Mouse (Mus musculus) hindbrain, embryonic 12.5 days (tissue): Measurements from ENCODE around the gene Ica1. TPM values are rescaled to one million over a fixed set of nuclear protein-coding genes. Genes with fewer than 3 reads are reported as not detected.

ENCODE experiments used
- ATAC-seq: fragments of 200-750 bp; cut with Nextera tagmentation; 2 replicates; pipeline ENCODE4 v1.8.0; 2017; ENCODE audit warnings: moderate TSS enrichment; ENCODE audit not compliant: low FRiP score
- H3K27ac ChIP-seq: fragments of 300-500 bp; sonication (generic); 2 replicates; pipeline ENCODE4 v1.5.1; 2016; ENCODE audit warnings: mild to moderate bottlenecking
- H3K27me3 ChIP-seq: fragments of 300-500 bp; sonication (generic); 2 replicates; pipeline ENCODE4 v1.6.1; 2016; ENCODE audit warnings: mild to moderate bottlenecking
- H3K36me3 ChIP-seq: fragments of 300-500 bp; sonication (generic); 2 replicates; pipeline ENCODE4 v1.6.1; 2016; ENCODE audit warnings: mild to moderate bottlenecking
- H3K4me1 ChIP-seq: fragments of 300-500 bp; sonication (generic); 2 replicates; pipeline ENCODE4 v1.6.1; 2016
- H3K4me2 ChIP-seq: fragments of 300-500 bp; sonication (generic); replicated peaks from 2 replicates; pipeline ENCODE4 v1.6.1; 2016; ENCODE audit warnings: mild to moderate bottlenecking
- H3K4me3 ChIP-seq: fragments of 300-500 bp; sonication (generic); 2 replicates; pipeline ENCODE4 v1.5.1; 2016; ENCODE audit warnings: mild to moderate bottlenecking
- H3K9ac ChIP-seq: fragments of 300-500 bp; sonication (generic); 2 replicates; pipeline ENCODE4 v1.6.1; 2016; ENCODE audit warnings: mild to moderate bottlenecking, moderate library complexity
- H3K9me3 ChIP-seq: fragments of 300-500 bp; sonication (generic); replicated peaks from 2 replicates; pipeline ENCODE4 v1.6.1; 2016; ENCODE audit warnings: mild to moderate bottlenecking
- WGBS: fragments of 180-500 bp; shearing (Covaris S2); methylation state at CpG from one replicate; pipeline ENCODE4 v1.1.7; 2016; 5-methylcytosine and 5-hydroxymethylcytosine counted together
- polyA plus RNA-seq: library from polyadenylated mRNA; unstranded; fragments of >200 nt; fragmentation: Nextera tagmentation; extraction: Ambion mirVana; gene quantifications from 2 replicates; pipeline ENCODE4 v1.2.1, GENCODE M21; 2016

Ica1 gene
- polyA plus RNA-seq, 1 experiment from 2014 or later = 32.8 TPM

- H3K9ac ChIP-seq = no peak overlapping the region
- no peak overlapping the region for H3K27ac ChIP-seq
- no peak for ATAC-seq
- no peaks in the 10 kb centered on the region for H3K27me3 ChIP-seq
- H3K4me3 ChIP-seq = no peak overlapping the region
- no peaks in the 10 kb centered on the region for H3K9me3 ChIP-seq
- H3K36me3 ChIP-seq = no peaks in the 10 kb centered on the region
- WGBS = 77% methylated on average over 7 of the region's 7 CpGs
- no peaks in the 10 kb centered on the region for H3K4me1 ChIP-seq
- H3K4me2 ChIP-seq = no peak overlapping the region
Measured at GRCm38 (mm10) chr6:8628715-8629267, 149.5 kb downstream of the Ica1 start.

GRCm38 (mm10) chr6:8628226-8628625 is 150.1 kb downstream of the Ica1 start:
- H3K9me3 ChIP-seq = no peaks in the 10 kb centered on the region
- ATAC-seq = no peak
- 93% methylated on average over 8 of the region's 8 CpGs for WGBS

GRCm38 (mm10) chr6:8623045-8623444 is 155.2 kb downstream of the Ica1 start:
- H3K4me3 ChIP-seq = no peak overlapping the region
- no peaks in the 10 kb centered on the region for H3K9me3 ChIP-seq
- WGBS = 82% methylated on average over 3 of the region's 3 CpGs
- no peaks in the 10 kb centered on the region for H3K36me3 ChIP-seq
- no peaks in the 10 kb centered on the region for H3K4me1 ChIP-seq
- H3K27me3 ChIP-seq = no peaks in the 10 kb centered on the region
- no peak overlapping the region for H3K9ac ChIP-seq
- H3K4me2 ChIP-seq = no peak overlapping the region
- H3K27ac ChIP-seq = no peak overlapping the region
- ATAC-seq = no peak

More at GRCm38 (mm10) chr6:8628226-8628625, 150.1 kb downstream of the Ica1 start:
- no peaks in the 10 kb centered on the region for H3K4me1 ChIP-seq
- H3K27me3 ChIP-seq = no peaks in the 10 kb centered on the region
- no peaks in the 10 kb centered on the region for H3K36me3 ChIP-seq
- no peak overlapping the region for H3K9ac ChIP-seq
- no peak overlapping the region for H3K4me2 ChIP-seq
- H3K4me3 ChIP-seq = no peak overlapping the region
- no peak overlapping the region for H3K27ac ChIP-seq

- Histone ChIP-seq H3K4me2 (no peak overlapping the region), H3K4me3 (no peak overlapping the region), H3K36me3 (no peaks in the 10 kb centered on the region), H3K27ac (no peak overlapping the region), H3K4me1 (no peaks in the 10 kb centered on the region), H3K27me3 (no peaks in the 10 kb centered on the region), H3K9ac (no peak overlapping the region), H3K9me3 (no peaks in the 10 kb centered on the region)
- 82% methylated on average over 4 of the region's 4 CpGs for WGBS
- ATAC-seq = no peak
Measured at GRCm38 (mm10) chr6:8619582-8620350, 158.5 kb downstream of the Ica1 start.

GRCm38 (mm10) chr6:8617369-8617768 is 160.9 kb downstream of the Ica1 start:
- H3K27me3 ChIP-seq = no peaks in the 10 kb centered on the region
- H3K36me3 ChIP-seq = no peaks in the 10 kb centered on the region
- H3K27ac ChIP-seq = no peak overlapping the region
- no peak overlapping the region for H3K4me2 ChIP-seq
- WGBS = 77% methylated on average over 2 of the region's 2 CpGs
- H3K9ac ChIP-seq = no peak overlapping the region
- no peaks in the 10 kb centered on the region for H3K4me1 ChIP-seq
- no peak for ATAC-seq
- H3K4me3 ChIP-seq = no peak overlapping the region
- H3K9me3 ChIP-seq = no peaks in the 10 kb centered on the region

- Histone ChIP-seq H3K27me3 (no peaks in the 10 kb centered on the region), H3K9ac (no peak overlapping the region), H3K4me2 (no peak overlapping the region), H3K27ac (no peak overlapping the region), H3K4me3 (no peak overlapping the region), H3K9me3 (no peaks in the 10 kb centered on the region), H3K36me3 (no peaks in the 10 kb centered on the region), H3K4me1 (no peaks in the 10 kb centered on the region)
- no peak for ATAC-seq
- 87% methylated on average over 9 of the region's 9 CpGs for WGBS
Measured at GRCm38 (mm10) chr6:8591665-8592064, 186.6 kb downstream of the Ica1 start.

GRCm38 (mm10) chr6:8583892-8584291 is 194.4 kb downstream of the Ica1 start:
- Histone ChIP-seq H3K27ac (no peak overlapping the region), H3K27me3 (no peaks in the 10 kb centered on the region), H3K4me3 (no peak overlapping the region), H3K4me2 (no peak overlapping the region), H3K9me3 (no peaks in the 10 kb centered on the region), H3K36me3 (no peaks in the 10 kb centered on the region; the same call in 1 of the 2 replicates), H3K4me1 (no peaks in the 10 kb centered on the region), H3K9ac (no peak overlapping the region)
- WGBS = 90% methylated on average over 3 of the region's 3 CpGs
- ATAC-seq = no peak

- no peak overlapping the region for H3K27ac ChIP-seq
- no peak overlapping the region for H3K9ac ChIP-seq
- no peaks in the 10 kb centered on the region for H3K27me3 ChIP-seq
- H3K36me3 ChIP-seq = no peaks in the 10 kb centered on the region; the same call in 1 of the 2 replicates
- H3K4me3 ChIP-seq = no peak overlapping the region
- H3K4me1 ChIP-seq = no peaks in the 10 kb centered on the region
- ATAC-seq = no peak
- H3K4me2 ChIP-seq = no peak overlapping the region
- 91% methylated on average over 9 of the region's 9 CpGs for WGBS
- H3K9me3 ChIP-seq = no peaks in the 10 kb centered on the region
Measured at GRCm38 (mm10) chr6:8582377-8582776, 195.9 kb downstream of the Ica1 start.

Other genes with a start within 250 kb of the Ica1 start
- 22.5 and 27.0 TPM in 2 replicates for gene Nxph1, start 169.9 kb upstream of the Ica1 start, polyA plus RNA-seq